Mouse (Mus musculus) testis, adult 2 months (tissue): ENCODE measurements around the gene Rbpms2.

ENCODE experiments used
- CTCF ChIP-seq: fragments of 200-500 bp; IDR thresholded peaks from 2 replicates; pipeline ENCODE4 v1.5.1; 2012; ENCODE audit warnings: low read depth, mild to moderate bottlenecking, inconsistent platforms, low read length, moderate library complexity; ENCODE audit not compliant: control insufficient read depth, insufficient read depth, insufficient replicate concordance
- POLR2A ChIP-seq: fragments of 200-500 bp; IDR thresholded peaks from 2 replicates; pipeline ENCODE4 v1.6.1; 2012; ENCODE audit warnings: low read depth, mild to moderate bottlenecking, inconsistent platforms, low read length, moderate library complexity; ENCODE audit not compliant: control insufficient read depth

- TF ChIP-seq CTCF, result no peak
- TF ChIP-seq POLR2A, result no peak
Measured at GRCm38 (mm10) chr9:65657218-65657617, 27.8 kb downstream of the Rbpms2 start.
